Comparison of ENCODE assay signal across 18 mouse cellular contexts in the genomic region with DNA sequence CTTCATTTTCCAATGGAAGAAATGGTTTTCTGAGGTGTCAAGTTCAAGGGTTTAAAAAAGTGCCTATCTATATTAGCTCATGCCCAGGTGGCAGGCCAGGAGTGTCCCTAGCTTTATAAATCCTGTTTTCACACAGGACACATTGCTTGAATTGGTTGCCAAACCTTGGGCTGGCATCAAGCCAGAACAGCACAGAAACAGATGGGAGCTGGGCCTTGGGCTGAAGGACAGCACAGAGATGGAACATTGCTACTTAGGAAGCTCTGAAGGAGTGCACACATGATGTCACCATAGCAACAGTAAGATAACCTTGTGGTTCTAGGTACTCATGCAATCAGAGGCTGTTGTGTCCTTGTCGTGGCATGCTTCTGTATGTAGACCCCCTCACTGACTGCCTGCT. TPM values are rescaled to one million over a fixed set of nuclear protein-coding genes. Genes with fewer than 3 reads are reported as not detected.
DNase-seq lines count a peak whose midpoint lies in the region; ATAC-seq and TF ChIP-seq lines count a peak whose summit lies in the region.
"Had no signal": no experiment of that assay in that cellular context is flagged by ENCODE, and none has a peak within 500 bp of the region (broad histone marks: within the 10 kb centered on the region; RNA-seq: fewer than 3 reads in every experiment).

No protein-coding gene starts in this region.

- no peak overlapping the region for H3K27ac ChIP-seq in hindbrain, embryonic 16.5 days (ENCODE audit: low read depth, low read length)
- no peak overlapping the region for H3K27ac ChIP-seq in hindbrain, embryonic 10.5 days
- no peak overlapping the region for H3K27ac ChIP-seq in midbrain, postnatal 0 days (ENCODE audit: low read depth, low read length)
- H3K27ac ChIP-seq in midbrain, embryonic 16.5 days (ENCODE audit: low read length) = no peak overlapping the region
- H3K27ac ChIP-seq: forebrain, embryonic 15.5 days; limb, embryonic 15.5 days had no signal

- TF ChIP-seq CTCF in midbrain, postnatal 0 days (IDR thresholded peaks at IDR 0.05) = no peak

- no peak for DNase-seq in hindbrain, embryonic 10.5 days (ENCODE audit: low spot score)
- DNase-seq in midbrain, postnatal 0 days (ENCODE audit: low spot score) = peak; percentile 61
- DNase-seq in brain, adult 2 months (ENCODE audit: low read depth, low spot score) = peak; percentile 84
- DNase-seq in cerebellum, postnatal 10 days = peak; percentile 89 to 90
- no peak for DNase-seq in kidney, adult 9 months
- DNase-seq: B cell, adult 2 months; kidney, adult 8-10 months; lung, adult 2 months; thymus, adult 18-20 months had no signal

- no peak overlapping the region for H3K4me2 ChIP-seq in hindbrain, embryonic 16.5 days (ENCODE audit: low read length)
- H3K4me2 ChIP-seq in midbrain, postnatal 0 days (ENCODE audit: low read depth, low read length, poor library complexity, severe bottlenecking) = no peak overlapping the region
- no peak overlapping the region for H3K4me2 ChIP-seq in midbrain, embryonic 16.5 days (ENCODE audit: low read length)
- H3K4me2 ChIP-seq: forebrain, embryonic 15.5 days; heart, embryonic 12.5 days; limb, embryonic 15.5 days had no signal

- WGBS in hindbrain, embryonic 16.5 days = 76% methylated on average over 1 of the region's 1 CpGs
- WGBS in hindbrain, embryonic 10.5 days = 76% methylated on average over 1 of the region's 1 CpGs
- WGBS in midbrain, postnatal 0 days = 64% methylated on average over 1 of the region's 1 CpGs
- 73% methylated on average over 1 of the region's 1 CpGs for WGBS in midbrain, embryonic 16.5 days

- no peaks in the 10 kb centered on the region for H3K9me3 ChIP-seq in hindbrain, embryonic 16.5 days (ENCODE audit: control insufficient read depth, low read length)
- no peaks in the 10 kb centered on the region for H3K9me3 ChIP-seq in hindbrain, embryonic 10.5 days
- H3K9me3 ChIP-seq in midbrain, postnatal 0 days (ENCODE audit: low read length) = no peaks in the 10 kb centered on the region
- no peaks in the 10 kb centered on the region for H3K9me3 ChIP-seq in midbrain, embryonic 16.5 days (replicated peaks; ENCODE audit: control insufficient read depth, low read length, poor library complexity, severe bottlenecking)
- H3K9me3 ChIP-seq: forebrain, embryonic 15.5 days; heart, embryonic 12.5 days; limb, embryonic 15.5 days had no signal

- no peaks in the 10 kb centered on the region for H3K27me3 ChIP-seq in hindbrain, embryonic 16.5 days (replicated peaks; ENCODE audit: control insufficient read depth, insufficient read depth, low read length)
- H3K27me3 ChIP-seq in hindbrain, embryonic 10.5 days (ENCODE audit: insufficient read depth, poor library complexity, severe bottlenecking) = no peaks in the 10 kb centered on the region
- no peaks in the 10 kb centered on the region for H3K27me3 ChIP-seq in midbrain, postnatal 0 days (ENCODE audit: insufficient read depth, low read length)
- H3K27me3 ChIP-seq in midbrain, embryonic 16.5 days (ENCODE audit: control insufficient read depth, insufficient read depth, low read depth, low read length) = no peaks in the 10 kb centered on the region
- H3K27me3 ChIP-seq: forebrain, embryonic 15.5 days; heart, embryonic 12.5 days; limb, embryonic 15.5 days had no signal

- H3K9ac ChIP-seq in hindbrain, embryonic 16.5 days (ENCODE audit: low read depth, low read length) = no peak overlapping the region
- no peak overlapping the region for H3K9ac ChIP-seq in midbrain, postnatal 0 days (replicated peaks; ENCODE audit: low read length, poor library complexity, severe bottlenecking)
- no peak overlapping the region for H3K9ac ChIP-seq in midbrain, embryonic 16.5 days (ENCODE audit: low read depth, low read length)
- H3K9ac ChIP-seq: forebrain, embryonic 15.5 days; heart, embryonic 12.5 days; limb, embryonic 15.5 days had no signal

- H3K4me1 ChIP-seq in hindbrain, embryonic 16.5 days (ENCODE audit: control insufficient read depth, insufficient read depth, low read depth, low read length) = no peaks in the 10 kb centered on the region
- no peaks in the 10 kb centered on the region for H3K4me1 ChIP-seq in hindbrain, embryonic 10.5 days (replicated peaks)
- H3K4me1 ChIP-seq in midbrain, postnatal 0 days (ENCODE audit: insufficient read depth, low read length) = no peaks in the 10 kb centered on the region
- no peaks in the 10 kb centered on the region for H3K4me1 ChIP-seq in midbrain, embryonic 16.5 days (ENCODE audit: control insufficient read depth, insufficient read depth, low read length)
- H3K4me1 ChIP-seq: forebrain, embryonic 15.5 days; heart, embryonic 12.5 days; limb, embryonic 15.5 days had no signal

- H3K36me3 ChIP-seq in hindbrain, embryonic 16.5 days (ENCODE audit: control insufficient read depth, insufficient read depth, low read length) = no peaks in the 10 kb centered on the region
- H3K36me3 ChIP-seq in hindbrain, embryonic 10.5 days = no peaks in the 10 kb centered on the region
- H3K36me3 ChIP-seq in midbrain, postnatal 0 days (ENCODE audit: insufficient read depth, low read length) = no peaks in the 10 kb centered on the region
- H3K36me3 ChIP-seq in midbrain, embryonic 16.5 days (ENCODE audit: control insufficient read depth, insufficient read depth, low read length) = no peaks in the 10 kb centered on the region
- H3K36me3 ChIP-seq: forebrain, embryonic 15.5 days; heart, embryonic 12.5 days; limb, embryonic 15.5 days had no signal

- peak; percentile 58; the same call in 1 of the 2 replicates for ATAC-seq in hindbrain, embryonic 16.5 days
- peak; percentile 47; the same call in 1 of the 2 replicates for ATAC-seq in midbrain, postnatal 0 days (ENCODE audit: low FRiP score)
- ATAC-seq in midbrain, embryonic 16.5 days = no peak
- no peak for ATAC-seq in granulocyte monocyte progenitor cell, adult 5-6 weeks (replicated peaks; ENCODE audit: poor library complexity, severe bottlenecking)
- ATAC-seq: forebrain, embryonic 15.5 days had no signal

- H3K4me3 ChIP-seq in hindbrain, embryonic 16.5 days (ENCODE audit: low read length) = no peak overlapping the region
- no peak overlapping the region for H3K4me3 ChIP-seq in hindbrain, embryonic 10.5 days
- no peak overlapping the region for H3K4me3 ChIP-seq in midbrain, postnatal 0 days (ENCODE audit: low read depth, low read length)
- H3K4me3 ChIP-seq in midbrain, embryonic 16.5 days (ENCODE audit: low read depth, low read length) = no peak overlapping the region
- H3K4me3 ChIP-seq: forebrain, embryonic 15.5 days; heart, embryonic 12.5 days; limb, embryonic 15.5 days had no signal

RNA-seq across cellular contexts. Expression of gene Rnase2a, which starts 35.6 kb away (rescaled TPM):
- polyA plus RNA-seq in hindbrain, embryonic 16.5 days (2015; fragmentation: Nextera tagmentation; extraction: Ambion mirVana) = not detected in 2 replicates
- not detected in 2 replicates for polyA plus RNA-seq in hindbrain, embryonic 10.5 days (2016; fragmentation: Nextera tagmentation; extraction: Ambion mirVana)
- total RNA-seq in midbrain, postnatal 0 days (2014; rRNA removed) = not detected in 2 replicates
- not detected in 2 replicates for polyA plus RNA-seq in midbrain, postnatal 0 days (2015; fragmentation: Nextera tagmentation; extraction: Ambion mirVana)
- polyA plus RNA-seq in midbrain, embryonic 16.5 days (2015; fragmentation: Nextera tagmentation; extraction: Ambion mirVana) = not detected in 2 replicates
- not detected in 2 replicates for total RNA-seq in granulocyte monocyte progenitor cell, adult 5-6 weeks (2014; fragmentation: Nextera tagmentation)
- total RNA-seq in granulocyte monocyte progenitor cell, adult 5-6 weeks (2017) = not detected in 2 replicates
- total RNA-seq: hematopoietic stem cell, adult 5-6 weeks; layer of hippocampus, adult 18-20 months had no signal
- polyA plus RNA-seq: forebrain, embryonic 15.5 days; heart, embryonic 12.5 days; limb, embryonic 15.5 days; lung, adult 2 months; neural tube, embryonic 14.5 days had no signal

Comparison
In these comparisons a context has a peak if more than half of its experiments do, and no peak if none do; other contexts are left out.
1. ATAC-seq: peak in hindbrain, embryonic 16.5 days (single experiment) and midbrain, postnatal 0 days (single experiment); none in midbrain, embryonic 16.5 days (single experiment) and granulocyte monocyte progenitor cell, adult 5-6 weeks (single experiment).
2. DNase-seq: peak in midbrain, postnatal 0 days (single experiment), brain, adult 2 months (single experiment) and cerebellum, postnatal 10 days (2 of 2); none in hindbrain, embryonic 10.5 days (single experiment) and kidney, adult 9 months (single experiment).